Mouse (Mus musculus): ENCODE measurements around the gene Acap2.

- TF ChIP-seq GATA1 (IDR thresholded peaks at IDR 0.05; ENCODE audit: low read length) (no peak), TAL1 (IDR thresholded peaks at IDR 0.05; ENCODE audit: low read length) (no peak)
Measured at GRCm38 (mm10) chr16:31231591-31231990, 30.5 kb upstream of the Acap2 start.
